Mouse (Mus musculus): Measurements from ENCODE around the gene Hdac6. TPM values are rescaled to one million over a fixed set of nuclear protein-coding genes. Genes with fewer than 3 reads are reported as not detected.
"Not testable (repeated sequence)": the region's sequence is repeated elsewhere in the genome, so short reads cannot be mapped to it uniquely, and the experiment has no call there.

Gene Hdac6
- polyA plus RNA-seq, 1 experiment from 2014 or later: 76.7 TPM

DNA sequence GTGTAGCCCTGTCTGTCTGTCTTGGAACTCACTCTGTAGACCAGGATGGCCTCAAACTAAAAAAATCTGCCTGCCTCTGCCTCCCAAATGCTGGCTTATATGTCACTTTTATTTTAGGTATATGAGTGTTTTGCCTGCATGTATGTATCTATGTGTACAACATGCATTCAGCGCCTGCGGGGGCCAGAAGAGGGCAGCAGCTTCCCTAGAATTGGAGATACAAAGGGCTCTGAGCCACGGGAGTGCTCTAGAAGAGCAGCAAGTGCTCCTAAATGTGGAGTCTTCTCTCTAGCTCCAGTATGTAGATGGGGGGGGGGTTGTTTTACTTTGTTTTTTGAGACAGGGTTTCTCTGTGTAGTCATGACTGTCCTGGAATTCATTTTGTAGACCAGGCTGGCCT, 32.0 kb downstream of the Hdac6 start:
- not testable (repeated sequence) for H3K36me3 ChIP-seq; H3K9ac ChIP-seq (replicated peaks); ATAC-seq; H3K27ac ChIP-seq; H3K27me3 ChIP-seq; H3K4me3 ChIP-seq (replicated peaks); H3K4me2 ChIP-seq (replicated peaks); H3K9me3 ChIP-seq; H3K4me1 ChIP-seq (replicated peaks)
- 43% methylated on average over 3 of the region's 3 CpGs for WGBS

DNA sequence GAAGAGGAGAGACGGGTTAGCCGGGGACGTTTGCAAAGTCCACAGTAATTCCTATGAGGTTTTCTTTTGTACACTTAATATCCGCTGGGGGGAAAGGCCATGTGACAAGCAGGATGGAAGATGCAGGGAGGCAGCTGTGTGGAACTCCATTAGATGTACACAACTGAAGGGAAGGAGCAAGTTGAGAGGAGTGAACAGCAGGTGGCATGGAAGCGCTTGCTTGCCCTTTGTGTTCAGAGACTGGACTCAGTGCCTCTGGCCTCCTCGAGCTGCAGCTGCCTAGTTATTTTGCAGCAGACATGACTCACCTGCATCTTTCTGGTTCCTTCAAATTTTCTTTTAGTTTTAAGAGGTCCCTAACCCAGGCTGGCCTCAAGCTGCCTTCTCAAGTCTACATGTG, 37.2 kb downstream of the Hdac6 start:
- no peak overlapping the region for H3K27ac ChIP-seq
- no peak overlapping the region for H3K9ac ChIP-seq (replicated peaks)
- H3K4me2 ChIP-seq (replicated peaks): no peak overlapping the region
- WGBS: 51% methylated on average over 6 of the region's 6 CpGs
- ATAC-seq: peak; percentile 48; the same call in 1 of the 2 replicates
- H3K4me3 ChIP-seq (replicated peaks): no peak overlapping the region
- no peaks in the 10 kb centered on the region for H3K27me3 ChIP-seq
- H3K9me3 ChIP-seq: no peaks in the 10 kb centered on the region
- H3K4me1 ChIP-seq (replicated peaks): no peaks in the 10 kb centered on the region
- peaks cover 16% of the 10 kb centered on the region for H3K36me3 ChIP-seq

DNA sequence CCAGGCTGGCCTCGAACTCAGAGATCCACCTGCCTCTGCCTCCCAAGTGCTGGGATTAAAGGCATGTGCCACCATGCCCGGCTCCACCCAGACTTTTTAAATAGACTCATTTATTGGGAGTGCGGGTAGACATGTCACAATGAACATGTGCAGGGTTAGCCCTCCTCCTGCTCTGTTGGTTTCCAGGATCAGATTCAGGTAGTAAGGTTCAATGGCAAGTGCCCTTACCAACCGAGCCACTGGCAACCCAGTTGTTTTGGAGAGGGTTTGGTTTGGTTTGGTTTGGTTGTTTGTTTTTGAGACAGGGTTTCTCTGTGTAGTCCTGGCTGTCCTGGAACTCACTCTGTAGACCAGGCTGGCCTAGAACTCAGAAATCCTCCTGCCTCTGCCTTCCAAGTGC, 38.4 kb downstream of the Hdac6 start, which contains the start of gene Gm10490:
TSS of gene Gm10490 (plus strand) at position 301 of the 400 bp plus-strand sequence.
- H3K4me3 ChIP-seq (replicated peaks); H3K4me2 ChIP-seq (replicated peaks); H3K27me3 ChIP-seq; H3K9ac ChIP-seq (replicated peaks); H3K4me1 ChIP-seq (replicated peaks); H3K27ac ChIP-seq; ATAC-seq; H3K9me3 ChIP-seq: not testable (repeated sequence)
- peaks cover 21% of the 10 kb centered on the region for H3K36me3 ChIP-seq
- WGBS: 88% methylated on average over 4 of the region's 4 CpGs

DNA sequence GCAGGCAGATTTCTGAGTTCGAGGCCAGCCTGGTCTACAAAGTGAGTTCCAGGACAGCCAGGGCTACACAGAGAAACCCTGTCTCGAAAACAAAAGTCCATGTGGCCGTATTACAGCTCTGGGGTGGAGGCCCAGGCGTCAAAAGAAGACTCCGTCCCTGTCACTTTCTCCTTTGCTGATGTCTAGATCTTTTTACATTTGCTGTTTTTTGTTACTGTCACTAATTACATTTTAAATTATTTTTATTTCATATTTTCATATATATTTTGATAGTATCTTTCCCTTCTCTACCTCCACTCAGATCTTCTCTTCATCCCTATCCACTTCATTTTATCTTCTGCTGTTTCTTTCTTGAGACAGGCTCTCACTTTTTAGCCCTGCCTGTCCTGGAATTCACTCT, 40.0 kb downstream of the Hdac6 start, which contains the start of gene Gm10491:
TSS of gene Gm10491 (minus strand) at position 101 of the 400 bp plus-strand sequence.
- Histone ChIP-seq H3K4me1 (replicated peaks) (no peaks in the 10 kb centered on the region), H3K9ac (replicated peaks) (no peak within 1 kb of the TSS), H3K9me3 (no peaks in the 10 kb centered on the region), H3K4me3 (replicated peaks) (no peak within 1 kb of the TSS), H3K36me3 (peaks cover 26% of the 10 kb centered on the region), H3K4me2 (replicated peaks) (no peak within 1 kb of the TSS), H3K27ac (no peak within 1 kb of the TSS), H3K27me3 (no peaks in the 10 kb centered on the region)
- 90% methylated on average over 5 of the region's 5 CpGs for WGBS
- no peak for ATAC-seq

DNA sequence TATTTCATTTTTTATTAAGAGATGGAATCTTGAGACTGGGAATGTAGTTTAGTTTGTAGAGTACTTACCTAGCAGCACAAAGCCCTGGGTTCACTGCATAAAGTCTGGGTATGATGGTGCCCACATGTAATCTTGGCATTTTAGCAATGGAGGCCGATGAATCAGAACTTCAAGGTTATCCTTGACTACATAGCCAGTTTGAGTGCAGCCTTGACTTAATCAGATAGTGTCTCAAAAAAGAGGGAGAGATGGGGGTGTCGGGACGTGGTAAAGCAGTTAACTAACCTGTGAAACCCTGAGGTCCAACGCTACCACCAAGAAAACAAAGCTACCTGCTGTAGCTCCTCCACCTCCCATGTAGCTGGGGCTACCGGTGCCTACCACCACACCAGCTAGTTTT, 43.2 kb downstream of the Hdac6 start:
- peaks cover 27% of the 10 kb centered on the region for H3K36me3 ChIP-seq
- ATAC-seq: no peak
- H3K4me1 ChIP-seq (replicated peaks): 0 out of 2 replicates have a peak, but pooled peaks cover 6% of the 10 kb centered on the region
- H3K9me3 ChIP-seq: no peaks in the 10 kb centered on the region
- H3K4me3 ChIP-seq (replicated peaks): no peak overlapping the region
- no peaks in the 10 kb centered on the region for H3K27me3 ChIP-seq
- H3K27ac ChIP-seq: no peak overlapping the region
- H3K4me2 ChIP-seq (replicated peaks): no peak overlapping the region
- no peak overlapping the region for H3K9ac ChIP-seq (replicated peaks)
- WGBS: 89% methylated on average over 5 of the region's 5 CpGs

DNA sequence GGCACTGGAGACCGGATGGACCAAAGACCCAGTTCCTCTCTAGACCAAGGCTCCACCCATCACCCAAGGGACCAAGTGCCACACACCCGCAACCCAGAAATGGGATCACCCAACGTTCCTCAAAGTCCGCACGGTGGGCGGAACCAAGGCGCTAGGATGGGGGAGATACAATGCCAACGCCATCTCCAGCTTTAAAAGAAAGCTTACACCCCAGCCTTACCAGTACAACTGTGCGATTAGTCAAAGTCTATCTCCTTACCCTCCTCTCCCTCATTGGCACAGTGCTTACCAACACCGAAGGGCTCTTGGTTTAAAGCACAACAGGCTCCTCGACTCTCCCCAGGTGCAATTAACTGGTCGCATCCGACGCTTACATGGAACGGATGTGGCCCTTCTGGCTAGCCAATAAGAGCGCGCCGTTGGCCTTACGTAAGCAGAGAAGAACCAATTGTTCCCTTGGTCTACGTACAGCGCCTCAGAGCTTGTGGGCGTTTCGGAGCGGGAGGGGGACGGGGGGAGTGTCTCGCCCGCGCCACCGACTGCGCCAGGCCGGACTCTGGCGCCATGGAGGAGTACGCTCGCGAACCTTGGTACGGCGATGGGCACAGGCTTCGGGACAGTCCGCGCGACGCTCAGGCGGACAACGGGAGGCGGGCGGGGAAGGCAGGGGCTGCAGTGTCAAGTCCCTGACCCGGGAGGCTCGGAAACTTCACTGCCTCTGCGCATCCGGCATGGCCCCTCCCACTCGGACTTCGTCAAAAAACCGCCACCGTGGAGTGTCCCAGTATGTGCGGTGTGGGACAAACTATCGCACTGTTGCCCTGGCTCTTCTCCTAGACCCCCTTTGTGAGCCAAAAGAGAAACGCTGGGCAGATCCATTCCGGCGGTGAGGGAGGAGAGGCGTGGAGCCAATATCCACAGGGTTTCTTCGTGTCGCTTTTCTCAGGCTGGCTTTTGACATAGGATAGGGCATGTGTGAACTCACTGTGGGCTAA, 48.5 kb downstream of the Hdac6 start, which contains the start of the genes Pqbp1 and Timm17b:
TSS of gene Pqbp1 (minus strand) at position 390 of the 995 bp plus-strand sequence.
TSS of gene Timm17b (plus strand) at position 478 of the 995 bp plus-strand sequence.
- peak within 1 kb of the TSS; percentile 55 for H3K4me3 ChIP-seq (replicated peaks)
- peaks cover 24% of the 10 kb centered on the region for H3K36me3 ChIP-seq
- H3K27ac ChIP-seq: peak within 1 kb of the TSS; percentile 88
- no peaks in the 10 kb centered on the region for H3K27me3 ChIP-seq
- H3K4me1 ChIP-seq (replicated peaks): peaks cover 15% of the 10 kb centered on the region
- WGBS: 19% methylated on average over 62 of the region's 62 CpGs
- H3K9me3 ChIP-seq: no peaks in the 10 kb centered on the region
- peak within 1 kb of the TSS; percentile 60 for H3K4me2 ChIP-seq (replicated peaks)
- peak within 1 kb of the TSS; percentile 73 for H3K9ac ChIP-seq (replicated peaks)
- ATAC-seq: peak; percentile 98

DNA sequence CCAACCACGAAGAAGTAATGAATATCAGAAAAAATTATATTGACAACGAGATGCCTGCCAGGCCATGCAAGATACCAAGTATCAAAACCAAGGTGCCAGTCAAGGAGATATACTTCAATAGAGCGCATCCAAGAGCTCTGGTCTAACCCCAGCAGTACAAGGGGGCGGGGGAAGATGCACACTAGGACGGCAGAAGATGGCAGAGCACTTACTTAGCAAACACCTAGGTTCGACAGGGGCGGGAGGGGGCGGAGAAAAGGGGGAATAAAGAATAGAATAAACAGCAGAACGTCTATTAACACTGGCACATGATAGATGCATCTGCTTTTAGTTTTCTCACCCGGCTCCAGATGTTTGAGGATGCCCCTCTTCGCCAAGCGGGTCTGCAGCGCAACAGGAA, 49.5 kb downstream of the Hdac6 start:
- Histone ChIP-seq H3K9me3 (no peaks in the 10 kb centered on the region), H3K27me3 (no peaks in the 10 kb centered on the region), H3K4me1 (replicated peaks) (peaks cover 15% of the 10 kb centered on the region), H3K9ac (replicated peaks) (peak overlapping the region; percentile 73), H3K27ac (peak overlapping the region; percentile 88; the same call in 1 of the 2 replicates), H3K4me2 (replicated peaks) (peak overlapping the region; percentile 60), H3K36me3 (peaks cover 30% of the 10 kb centered on the region), H3K4me3 (replicated peaks) (peak overlapping the region; percentile 55)
- ATAC-seq: no peak
- 29% methylated on average over 13 of the region's 13 CpGs for WGBS

DNA sequence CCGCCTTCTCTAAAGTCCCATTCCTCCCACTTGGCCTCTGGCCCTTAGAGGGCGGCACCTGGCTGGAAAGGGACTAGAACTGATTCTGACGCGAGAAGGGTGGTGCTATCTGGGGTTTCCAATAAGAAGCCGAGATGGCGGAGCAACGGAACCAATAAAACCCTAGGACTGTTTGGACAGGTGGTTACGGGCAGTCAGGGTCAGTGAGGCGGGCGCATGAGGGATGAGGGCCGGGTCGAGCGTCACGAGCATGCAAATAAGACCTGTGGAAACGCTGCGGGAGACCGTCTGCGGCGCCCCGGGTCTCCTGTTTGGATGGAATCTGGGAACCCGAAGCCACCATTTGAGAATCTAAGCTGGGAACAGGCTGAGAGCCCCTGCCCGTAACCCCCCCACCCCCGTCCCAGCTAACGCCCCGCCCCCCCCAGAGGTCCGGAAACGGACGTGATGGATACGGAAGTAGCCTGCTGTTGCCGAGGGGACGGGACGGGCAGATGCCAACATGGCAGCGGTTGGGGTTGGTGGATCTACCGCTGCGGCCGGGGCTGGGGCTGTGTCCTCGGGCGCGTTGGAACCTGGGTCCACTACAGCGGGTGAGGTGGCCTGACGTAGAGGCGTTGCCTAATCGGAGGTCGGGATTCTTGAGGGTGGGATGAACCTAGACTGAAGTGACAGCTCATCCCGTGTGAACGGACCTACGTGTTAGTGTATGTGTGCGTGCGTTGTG, 63.7 kb downstream of the Hdac6 start, which contains the start of gene Slc35a2:
TSS of gene Slc35a2 (plus strand) at position 188 of the 727 bp plus-strand sequence.
- H3K36me3 ChIP-seq: no peaks in the 10 kb centered on the region
- H3K27me3 ChIP-seq: no peaks in the 10 kb centered on the region
- 13% methylated on average over 49 of the region's 49 CpGs for WGBS
- peak within 1 kb of the TSS; percentile 57 for H3K4me3 ChIP-seq (replicated peaks)
- peaks cover 19% of the 10 kb centered on the region; the same call in 1 of the 2 replicates for H3K4me1 ChIP-seq (replicated peaks)
- H3K4me2 ChIP-seq (replicated peaks): peak within 1 kb of the TSS; percentile 66
- ATAC-seq: peak; percentile 90
- H3K9ac ChIP-seq (replicated peaks): peak within 1 kb of the TSS; percentile 59
- peak within 1 kb of the TSS; percentile 86 for H3K27ac ChIP-seq
- no peaks in the 10 kb centered on the region for H3K9me3 ChIP-seq

Other genes starting within 250 kb of the Hdac6 start
- gene Wdr45, start 233.6 kb downstream of the Hdac6 start, polyA plus RNA-seq (2015; fragmentation: Nextera tagmentation; extraction: Ambion mirVana): 31.8 and 34.9 TPM in 2 replicates
- not detected in 2 replicates for gene Gm45208, start 225.6 kb downstream of the Hdac6 start, polyA plus RNA-seq (2015; fragmentation: Nextera tagmentation; extraction: Ambion mirVana)
- gene Praf2, start 219.4 kb downstream of the Hdac6 start, polyA plus RNA-seq (2015; fragmentation: Nextera tagmentation; extraction: Ambion mirVana): 110 and 111 TPM in 2 replicates
- 46.0 and 51.0 TPM in 2 replicates for gene Ccdc120, start 197.0 kb downstream of the Hdac6 start, polyA plus RNA-seq (2015; fragmentation: Nextera tagmentation; extraction: Ambion mirVana)
- 25.3 and 30.4 TPM in 2 replicates for gene Tfe3, start 185.3 kb downstream of the Hdac6 start, polyA plus RNA-seq (2015; fragmentation: Nextera tagmentation; extraction: Ambion mirVana)
- gene Gripap1, start 158.1 kb downstream of the Hdac6 start, polyA plus RNA-seq (2015; fragmentation: Nextera tagmentation; extraction: Ambion mirVana): 76.5 and 81.7 TPM in 2 replicates
- 1.4 and 2.1 TPM in 2 replicates for gene Kcnd1, start 125.6 kb downstream of the Hdac6 start, polyA plus RNA-seq (2015; fragmentation: Nextera tagmentation; extraction: Ambion mirVana)
- gene Otud5, start 106.5 kb downstream of the Hdac6 start, polyA plus RNA-seq (2015; fragmentation: Nextera tagmentation; extraction: Ambion mirVana): 46.4 and 53.2 TPM in 2 replicates
- 20.8 and 21.9 TPM in 2 replicates for gene Pim2, start 69.6 kb downstream of the Hdac6 start, polyA plus RNA-seq (2015; fragmentation: Nextera tagmentation; extraction: Ambion mirVana)
- 34.6 and 41.5 TPM in 2 replicates for gene Slc35a2, start 63.9 kb downstream of the Hdac6 start, polyA plus RNA-seq (2015; fragmentation: Nextera tagmentation; extraction: Ambion mirVana)
- 216 and 236 TPM in 2 replicates for gene Pqbp1, start 48.6 kb downstream of the Hdac6 start, polyA plus RNA-seq (2015; fragmentation: Nextera tagmentation; extraction: Ambion mirVana)
- gene Timm17b, start 48.5 kb downstream of the Hdac6 start, polyA plus RNA-seq (2015; fragmentation: Nextera tagmentation; extraction: Ambion mirVana): 171 and 173 TPM in 2 replicates
- not detected in 2 replicates for gene Gm10491, start 40.1 kb downstream of the Hdac6 start, polyA plus RNA-seq (2015; fragmentation: Nextera tagmentation; extraction: Ambion mirVana)
- not detected in 2 replicates for gene Gm10490, start 38.3 kb downstream of the Hdac6 start, polyA plus RNA-seq (2015; fragmentation: Nextera tagmentation; extraction: Ambion mirVana)
- gene Pcsk1n, start 28.1 kb downstream of the Hdac6 start, polyA plus RNA-seq (2015; fragmentation: Nextera tagmentation; extraction: Ambion mirVana): 164 and 172 TPM in 2 replicates
- 0.24 TPM in 1 of 2 replicates, not detected in the other for gene Eras, start 19.3 kb downstream of the Hdac6 start, polyA plus RNA-seq (2015; fragmentation: Nextera tagmentation; extraction: Ambion mirVana)
- 0.24 and 0.31 TPM in 2 replicates for gene Gata1, start 30.2 kb upstream of the Hdac6 start, polyA plus RNA-seq (2015; fragmentation: Nextera tagmentation; extraction: Ambion mirVana)
- 0.26 TPM in 1 of 2 replicates, not detected in the other for gene Glod5, start 70.6 kb upstream of the Hdac6 start, polyA plus RNA-seq (2015; fragmentation: Nextera tagmentation; extraction: Ambion mirVana)
- 49.9 and 50.4 TPM in 2 replicates for gene Suv39h1, start 126.9 kb upstream of the Hdac6 start, polyA plus RNA-seq (2015; fragmentation: Nextera tagmentation; extraction: Ambion mirVana)
- gene Was, start 142.6 kb upstream of the Hdac6 start, polyA plus RNA-seq (2015; fragmentation: Nextera tagmentation; extraction: Ambion mirVana): 0.15 TPM in 1 of 2 replicates, not detected in the other
- 56.8 and 58.0 TPM in 2 replicates for gene Wdr13, start 185.0 kb upstream of the Hdac6 start, polyA plus RNA-seq (2015; fragmentation: Nextera tagmentation; extraction: Ambion mirVana)
- gene Rbm3, start 198.0 kb upstream of the Hdac6 start, polyA plus RNA-seq (2015; fragmentation: Nextera tagmentation; extraction: Ambion mirVana): 358 and 422 TPM in 2 replicates
- 17.5 and 19.0 TPM in 2 replicates for gene Tbc1d25, start 228.3 kb upstream of the Hdac6 start, polyA plus RNA-seq (2015; fragmentation: Nextera tagmentation; extraction: Ambion mirVana)
- 29.3 and 36.7 TPM in 2 replicates for gene Ebp, start 245.6 kb upstream of the Hdac6 start, polyA plus RNA-seq (2015; fragmentation: Nextera tagmentation; extraction: Ambion mirVana)

Measured in midbrain, embryonic 13.5 days (tissue).